Mouse (Mus musculus) kidney, embryonic 15.5 days (tissue): ENCODE measurements at regions not wholly inside any gene's neighbourhood (a gene's known extent, or its start where the extent isn't known, plus 50 kb on each side); places are given as distances from the start of the nearest gene placed in this dataset.

Experiments used
- ATAC-seq: fragments of 200-750 bp; cut with Nextera tagmentation; replicated peaks from 2 replicates; pipeline ENCODE4 v1.8.0; 2017; ENCODE audit warnings: moderate TSS enrichment; ENCODE audit not compliant: low FRiP score
- H3K27ac ChIP-seq: fragments of 300-500 bp; sonication (generic); 2 replicates; pipeline ENCODE4 v1.5.1; 2015; ENCODE audit warnings: mild to moderate bottlenecking, inconsistent platforms
- H3K27me3 ChIP-seq: fragments of 300-500 bp; sonication (generic); 2 replicates; pipeline ENCODE4 v1.6.1; 2015; ENCODE audit warnings: inconsistent platforms
- H3K36me3 ChIP-seq: fragments of 300-500 bp; sonication (generic); 2 replicates; pipeline ENCODE4 v1.6.1; 2015; ENCODE audit warnings: inconsistent platforms
- H3K4me1 ChIP-seq: fragments of 300-500 bp; sonication (generic); 2 replicates; pipeline ENCODE4 v1.6.1; 2015; ENCODE audit warnings: inconsistent platforms
- H3K4me2 ChIP-seq: fragments of 300-500 bp; sonication (generic); 2 replicates; pipeline ENCODE4 v1.6.1; 2015; ENCODE audit warnings: moderate library complexity, mild to moderate bottlenecking, inconsistent platforms
- H3K4me3 ChIP-seq: fragments of 300-500 bp; sonication (generic); replicated peaks from 2 replicates; pipeline ENCODE4 v1.5.1; 2015; ENCODE audit warnings: mild to moderate bottlenecking, inconsistent platforms
- H3K9ac ChIP-seq: fragments of 300-500 bp; sonication (generic); 2 replicates; pipeline ENCODE4 v1.6.1; 2015; ENCODE audit warnings: mild to moderate bottlenecking, inconsistent platforms
- H3K9me3 ChIP-seq: fragments of 300-500 bp; sonication (generic); replicated peaks from 2 replicates; pipeline ENCODE4 v1.6.1; 2016; ENCODE audit warnings: inconsistent platforms
- WGBS: fragments of 180-500 bp; shearing (Covaris S2); methylation state at CpG from one replicate; pipeline ENCODE4 v1.1.7; 2015; ENCODE audit warnings: mixed read lengths; 5-methylcytosine and 5-hydroxymethylcytosine counted together

- Histone ChIP-seq H3K4me1 (no peaks in the 10 kb centered on the region), H3K4me2 (no peak overlapping the region), H3K27ac (no peak overlapping the region), H3K4me3 (no peak overlapping the region), H3K36me3 (no peaks in the 10 kb centered on the region), H3K9ac (no peak overlapping the region), H3K27me3 (no peaks in the 10 kb centered on the region), H3K9me3 (no peaks in the 10 kb centered on the region)
- WGBS: 89% methylated on average over 1 of the region's 1 CpGs
- no peak for ATAC-seq
Measured at GRCm38 (mm10) chr14:71254207-71254606, 654.6 kb upstream of the Fam160b2 start.

GRCm38 (mm10) chr14:71252136-71252535 is 652.5 kb upstream of the Fam160b2 start:
- H3K36me3 ChIP-seq: no peaks in the 10 kb centered on the region
- WGBS: 62% methylated on average over 3 of the region's 3 CpGs
- H3K4me1 ChIP-seq: no peaks in the 10 kb centered on the region
- H3K27ac ChIP-seq: no peak overlapping the region
- H3K27me3 ChIP-seq: no peaks in the 10 kb centered on the region
- H3K9me3 ChIP-seq: no peaks in the 10 kb centered on the region
- H3K4me3 ChIP-seq: no peak overlapping the region
- ATAC-seq: no peak
- no peak overlapping the region for H3K4me2 ChIP-seq
- no peak overlapping the region for H3K9ac ChIP-seq

- Histone ChIP-seq H3K27ac (no peak overlapping the region), H3K9ac (no peak overlapping the region), H3K4me2 (no peak overlapping the region), H3K4me3 (no peak overlapping the region), H3K4me1 (no peaks in the 10 kb centered on the region), H3K27me3 (no peaks in the 10 kb centered on the region), H3K9me3 (no peaks in the 10 kb centered on the region), H3K36me3 (no peaks in the 10 kb centered on the region)
- ATAC-seq: no peak
- WGBS: 94% methylated on average over 1 of the region's 1 CpGs
Measured at GRCm38 (mm10) chr14:71251116-71251515, 651.5 kb upstream of the Fam160b2 start.

- Histone ChIP-seq H3K27me3 (no peaks in the 10 kb centered on the region), H3K9ac (no peak overlapping the region), H3K4me2 (no peak overlapping the region), H3K9me3 (no peaks in the 10 kb centered on the region), H3K4me1 (no peaks in the 10 kb centered on the region), H3K4me3 (no peak overlapping the region), H3K27ac (no peak overlapping the region), H3K36me3 (no peaks in the 10 kb centered on the region)
- ATAC-seq: no peak
- WGBS: 48% methylated on average over 7 of the region's 7 CpGs
Measured at GRCm38 (mm10) chr14:71249387-71249965, 649.8 kb upstream of the Fam160b2 start.

GRCm38 (mm10) chr14:71248534-71248933 is 648.9 kb upstream of the Fam160b2 start:
- Histone ChIP-seq H3K27ac (no peak overlapping the region), H3K9me3 (no peaks in the 10 kb centered on the region), H3K4me2 (no peak overlapping the region), H3K27me3 (no peaks in the 10 kb centered on the region), H3K9ac (no peak overlapping the region), H3K4me1 (no peaks in the 10 kb centered on the region), H3K4me3 (no peak overlapping the region), H3K36me3 (no peaks in the 10 kb centered on the region)
- 90% methylated on average over 2 of the region's 2 CpGs for WGBS
- no peak for ATAC-seq

GRCm38 (mm10) chr14:71241655-71242390 is 642.2 kb upstream of the Fam160b2 start:
- Histone ChIP-seq H3K9me3 (no peaks in the 10 kb centered on the region), H3K4me3 (no peak overlapping the region), H3K4me1 (no peaks in the 10 kb centered on the region), H3K9ac (no peak overlapping the region), H3K27me3 (no peaks in the 10 kb centered on the region), H3K36me3 (no peaks in the 10 kb centered on the region), H3K27ac (no peak overlapping the region), H3K4me2 (no peak overlapping the region)
- ATAC-seq: no peak
- 33% methylated on average over 10 of the region's 10 CpGs for WGBS

DNA sequence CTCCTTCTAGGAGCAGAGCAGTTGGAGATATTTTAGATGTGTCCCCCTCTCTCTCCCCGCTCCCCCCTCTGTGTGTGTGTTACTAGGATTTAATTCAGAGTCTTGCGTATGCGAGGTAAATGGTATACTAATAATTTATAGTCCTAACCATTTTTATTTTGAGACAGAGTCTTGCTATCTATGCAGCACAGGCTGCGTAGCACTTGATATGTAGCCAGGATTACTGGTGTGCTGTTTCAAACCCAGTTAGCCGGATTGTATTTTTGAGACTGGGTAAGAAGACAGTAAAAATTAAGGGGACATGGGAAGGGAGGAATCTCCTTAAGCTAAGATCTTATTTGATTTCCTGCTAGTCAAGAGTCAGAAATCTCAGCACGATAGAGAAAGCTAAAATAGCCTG is 636.6 kb upstream of the Fam160b2 start:
- no peaks in the 10 kb centered on the region for H3K36me3 ChIP-seq
- no peaks in the 10 kb centered on the region for H3K4me1 ChIP-seq
- H3K27ac ChIP-seq: no peak overlapping the region
- H3K9ac ChIP-seq: no peak overlapping the region
- H3K27me3 ChIP-seq: no peaks in the 10 kb centered on the region
- WGBS: 76% methylated on average over 6 of the region's 6 CpGs
- no peak for ATAC-seq
- no peak overlapping the region for H3K4me3 ChIP-seq
- no peak overlapping the region for H3K4me2 ChIP-seq
- H3K9me3 ChIP-seq: no peaks in the 10 kb centered on the region

DNA sequence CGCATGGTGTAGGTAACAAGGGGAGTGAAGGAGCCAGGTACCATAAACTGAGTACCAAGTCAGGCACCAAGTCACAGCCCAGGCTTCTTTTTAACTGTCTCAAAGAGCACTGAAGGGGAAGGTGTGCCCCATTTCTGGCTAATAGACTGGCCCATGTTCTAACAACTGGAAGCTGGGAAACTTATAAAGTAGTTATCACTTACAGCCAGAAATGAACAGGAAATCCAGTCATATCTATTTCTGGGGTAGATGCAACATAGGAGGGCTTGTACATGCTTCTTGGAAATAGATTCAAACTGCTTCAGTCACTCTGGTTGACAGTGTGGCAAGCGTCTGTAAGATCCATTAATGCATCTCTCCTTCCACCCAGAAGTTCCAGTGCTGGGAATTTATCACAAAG is 635.3 kb upstream of the Fam160b2 start:
- no peaks in the 10 kb centered on the region for H3K4me1 ChIP-seq
- H3K27ac ChIP-seq: no peak overlapping the region
- 85% methylated on average over 2 of the region's 2 CpGs for WGBS
- no peaks in the 10 kb centered on the region for H3K9me3 ChIP-seq
- ATAC-seq: no peak
- no peak overlapping the region for H3K9ac ChIP-seq
- no peaks in the 10 kb centered on the region for H3K36me3 ChIP-seq
- no peak overlapping the region for H3K4me3 ChIP-seq
- no peak overlapping the region for H3K4me2 ChIP-seq
- H3K27me3 ChIP-seq: no peaks in the 10 kb centered on the region

- H3K9me3 ChIP-seq: no peaks in the 10 kb centered on the region
- no peaks in the 10 kb centered on the region for H3K27me3 ChIP-seq
- no peak overlapping the region for H3K4me3 ChIP-seq
- WGBS: 41% methylated on average over 2 of the region's 2 CpGs
- no peak overlapping the region for H3K9ac ChIP-seq
- H3K4me2 ChIP-seq: no peak overlapping the region
- no peaks in the 10 kb centered on the region for H3K4me1 ChIP-seq
- no peak for ATAC-seq
- H3K36me3 ChIP-seq: no peaks in the 10 kb centered on the region
- no peak overlapping the region for H3K27ac ChIP-seq
Measured at GRCm38 (mm10) chr14:71234276-71234675, 634.6 kb upstream of the Fam160b2 start.

DNA sequence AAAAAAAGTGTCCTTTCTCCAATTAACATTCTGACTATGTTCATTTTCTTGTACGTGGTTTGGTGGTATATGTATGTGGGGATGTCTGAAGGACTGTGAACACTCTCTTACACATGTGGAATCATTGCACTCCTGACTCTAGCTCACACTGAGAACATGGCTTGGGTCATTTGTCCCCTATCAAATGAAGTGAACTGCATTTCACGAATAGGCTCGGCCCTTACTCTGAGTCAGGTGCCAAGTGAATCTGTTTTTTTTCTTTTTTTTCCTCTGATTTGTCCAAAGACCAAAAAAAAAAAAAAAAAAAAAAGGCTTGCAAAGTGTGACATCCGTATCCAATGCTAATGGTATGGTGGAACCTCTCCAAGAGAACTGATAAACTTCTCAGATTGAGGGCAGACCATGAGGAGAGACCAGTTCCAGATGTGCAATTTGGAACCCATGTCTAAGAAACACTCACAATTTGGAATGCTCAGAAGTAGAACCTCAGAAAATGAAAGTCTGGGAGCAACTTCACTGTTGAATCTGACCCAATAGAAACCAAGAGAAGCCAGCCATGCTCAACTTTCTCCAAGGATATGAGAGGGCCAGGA is 631.7 kb upstream of the Fam160b2 start:
- no peak overlapping the region for H3K4me2 ChIP-seq
- no peak overlapping the region for H3K9ac ChIP-seq
- no peak overlapping the region for H3K4me3 ChIP-seq
- ATAC-seq: no peak
- H3K9me3 ChIP-seq: no peaks in the 10 kb centered on the region
- no peaks in the 10 kb centered on the region for H3K36me3 ChIP-seq
- H3K27me3 ChIP-seq: no peaks in the 10 kb centered on the region
- WGBS: 85% methylated on average over 4 of the region's 4 CpGs
- H3K27ac ChIP-seq: no peak overlapping the region
- no peaks in the 10 kb centered on the region for H3K4me1 ChIP-seq

- no peak for ATAC-seq
- Histone ChIP-seq H3K27me3 (no peaks in the 10 kb centered on the region), H3K9ac (no peak overlapping the region), H3K4me3 (no peak overlapping the region), H3K9me3 (no peaks in the 10 kb centered on the region), H3K27ac (no peak overlapping the region), H3K4me1 (no peaks in the 10 kb centered on the region), H3K36me3 (no peaks in the 10 kb centered on the region), H3K4me2 (no peak overlapping the region)
- 83% methylated on average over 7 of the region's 7 CpGs for WGBS
Measured at GRCm38 (mm10) chr14:71230484-71231188, 631.0 kb upstream of the Fam160b2 start.

GRCm38 (mm10) chr14:71229955-71230354 is 630.3 kb upstream of the Fam160b2 start:
- no peak overlapping the region for H3K4me3 ChIP-seq
- H3K27ac ChIP-seq: no peak overlapping the region
- 90% methylated on average over 2 of the region's 2 CpGs for WGBS
- H3K4me2 ChIP-seq: no peak overlapping the region
- no peaks in the 10 kb centered on the region for H3K4me1 ChIP-seq
- H3K36me3 ChIP-seq: no peaks in the 10 kb centered on the region
- ATAC-seq: no peak
- H3K9me3 ChIP-seq: no peaks in the 10 kb centered on the region
- no peaks in the 10 kb centered on the region for H3K27me3 ChIP-seq
- no peak overlapping the region for H3K9ac ChIP-seq
